Mouse (Mus musculus): ENCODE measurements around the gene Sf1. TPM values are rescaled to one million over a fixed set of nuclear protein-coding genes. Genes with fewer than 3 reads are reported as not detected.

Sf1 gene
- polyA plus RNA-seq, 1 experiment from 2014 or later, result 183 TPM

- H3K27ac ChIP-seq (ENCODE audit: low read depth, low read length), result peak overlapping the region; percentile 42; the same call in 1 of the 2 replicates
- no peaks in the 10 kb centered on the region for H3K36me3 ChIP-seq (ENCODE audit: control insufficient read depth, insufficient read depth, low read length)
- H3K27me3 ChIP-seq (ENCODE audit: control insufficient read depth, insufficient read depth, low read length), result peaks cover 3% of the 10 kb centered on the region
- H3K9me3 ChIP-seq (ENCODE audit: control insufficient read depth, low read length), result no peaks in the 10 kb centered on the region
- 1% methylated on average over 38 of the region's 39 CpGs for WGBS
- H3K4me2 ChIP-seq (replicated peaks; ENCODE audit: low read depth, low read length), result peak overlapping the region; percentile 100
- H3K4me1 ChIP-seq (ENCODE audit: control insufficient read depth, insufficient read depth, low read length), result peaks cover 30% of the 10 kb centered on the region; the same call in 1 of the 2 replicates
- H3K9ac ChIP-seq (ENCODE audit: low read depth, low read length), result peak overlapping the region; percentile 62; the same call in 1 of the 2 replicates
- H3K4me3 ChIP-seq (ENCODE audit: low read length), result peak overlapping the region; percentile 58
- peak; percentile 40 for ATAC-seq (ENCODE audit: low FRiP score, low TSS enrichment)
These were observed 35.2 kb downstream of the Sf1 start for GRCm38 (mm10) chr19:6398447-6399284.

GRCm38 (mm10) chr19:6399285-6400095 is 36.0 kb downstream of the Sf1 start, which contains the start of gene Rasgrp2:
TSS of gene Rasgrp2 (plus strand) at chr19:6399340.
- H3K4me3 ChIP-seq (ENCODE audit: low read length), result peak within 1 kb of the TSS; percentile 58
- 0 out of 2 replicates have a peak, but pooled peaks have one; percentile 6 for ATAC-seq (ENCODE audit: low FRiP score, low TSS enrichment)
- H3K27me3 ChIP-seq (ENCODE audit: control insufficient read depth, insufficient read depth, low read length), result peaks cover 6% of the 10 kb centered on the region
- H3K4me2 ChIP-seq (replicated peaks; ENCODE audit: low read depth, low read length), result peak within 1 kb of the TSS; percentile 100
- H3K4me1 ChIP-seq (ENCODE audit: control insufficient read depth, insufficient read depth, low read length), result peaks cover 30% of the 10 kb centered on the region; the same call in 1 of the 2 replicates
- no peaks in the 10 kb centered on the region for H3K36me3 ChIP-seq (ENCODE audit: control insufficient read depth, insufficient read depth, low read length)
- H3K9ac ChIP-seq (ENCODE audit: low read depth, low read length), result peak within 1 kb of the TSS; percentile 62
- H3K27ac ChIP-seq (ENCODE audit: low read depth, low read length), result peak within 1 kb of the TSS; percentile 42; the same call in 1 of the 2 replicates
- under 1% methylated on average over 78 of the region's 87 CpGs for WGBS
- H3K9me3 ChIP-seq (ENCODE audit: control insufficient read depth, low read length), result no peaks in the 10 kb centered on the region

GRCm38 (mm10) chr19:6400096-6401086 is 36.9 kb downstream of the Sf1 start:
- peaks cover 30% of the 10 kb centered on the region; the same call in 1 of the 2 replicates for H3K4me1 ChIP-seq (ENCODE audit: control insufficient read depth, insufficient read depth, low read length)
- H3K9me3 ChIP-seq (ENCODE audit: control insufficient read depth, low read length), result no peaks in the 10 kb centered on the region
- peak overlapping the region; percentile 100 for H3K4me2 ChIP-seq (replicated peaks; ENCODE audit: low read depth, low read length)
- H3K4me3 ChIP-seq (ENCODE audit: low read length), result peak overlapping the region; percentile 58
- peak overlapping the region; percentile 42; the same call in 1 of the 2 replicates for H3K27ac ChIP-seq (ENCODE audit: low read depth, low read length)
- H3K9ac ChIP-seq (ENCODE audit: low read depth, low read length), result peak overlapping the region; percentile 62; the same call in 1 of the 2 replicates
- WGBS, result 2% methylated on average over 29 of the region's 29 CpGs
- peak; percentile 1 for ATAC-seq (ENCODE audit: low FRiP score, low TSS enrichment)
- peaks cover 6% of the 10 kb centered on the region for H3K27me3 ChIP-seq (ENCODE audit: control insufficient read depth, insufficient read depth, low read length)
- H3K36me3 ChIP-seq (ENCODE audit: control insufficient read depth, insufficient read depth, low read length), result no peaks in the 10 kb centered on the region

- Histone ChIP-seq H3K4me1 (ENCODE audit: control insufficient read depth, insufficient read depth, low read length) (peaks cover 30% of the 10 kb centered on the region; the same call in 1 of the 2 replicates), H3K27ac (ENCODE audit: low read depth, low read length) (peak overlapping the region; percentile 57; the same call in 1 of the 2 replicates), H3K9me3 (ENCODE audit: control insufficient read depth, low read length) (no peaks in the 10 kb centered on the region), H3K4me2 (replicated peaks; ENCODE audit: low read depth, low read length) (peak overlapping the region; percentile 100), H3K36me3 (ENCODE audit: control insufficient read depth, insufficient read depth, low read length) (no peaks in the 10 kb centered on the region), H3K9ac (ENCODE audit: low read depth, low read length) (peak overlapping the region; percentile 44), H3K4me3 (ENCODE audit: low read length) (peak overlapping the region; percentile 58), H3K27me3 (ENCODE audit: control insufficient read depth, insufficient read depth, low read length) (peaks cover 6% of the 10 kb centered on the region)
- under 1% methylated on average over 29 of the region's 32 CpGs for WGBS
- peak; percentile 53 for ATAC-seq (ENCODE audit: low FRiP score, low TSS enrichment)
These were observed 37.8 kb downstream of the Sf1 start for GRCm38 (mm10) chr19:6401131-6401815.

GRCm38 (mm10) chr19:6401951-6402350 is 38.5 kb downstream of the Sf1 start:
- ATAC-seq (ENCODE audit: low FRiP score, low TSS enrichment), result 0 out of 2 replicates have a peak, but pooled peaks have one; percentile 3
- peak overlapping the region; percentile 44; the same call in 1 of the 2 replicates for H3K9ac ChIP-seq (ENCODE audit: low read depth, low read length)
- peak overlapping the region; percentile 100 for H3K4me2 ChIP-seq (replicated peaks; ENCODE audit: low read depth, low read length)
- H3K9me3 ChIP-seq (ENCODE audit: control insufficient read depth, low read length), result no peaks in the 10 kb centered on the region
- peaks cover 6% of the 10 kb centered on the region for H3K27me3 ChIP-seq (ENCODE audit: control insufficient read depth, insufficient read depth, low read length)
- WGBS, result 11% methylated on average over 9 of the region's 9 CpGs
- H3K36me3 ChIP-seq (ENCODE audit: control insufficient read depth, insufficient read depth, low read length), result no peaks in the 10 kb centered on the region
- peak overlapping the region; percentile 57; the same call in 1 of the 2 replicates for H3K27ac ChIP-seq (ENCODE audit: low read depth, low read length)
- H3K4me3 ChIP-seq (ENCODE audit: low read length), result peak overlapping the region; percentile 58
- H3K4me1 ChIP-seq (ENCODE audit: control insufficient read depth, insufficient read depth, low read length), result peaks cover 30% of the 10 kb centered on the region; the same call in 1 of the 2 replicates

DNA sequence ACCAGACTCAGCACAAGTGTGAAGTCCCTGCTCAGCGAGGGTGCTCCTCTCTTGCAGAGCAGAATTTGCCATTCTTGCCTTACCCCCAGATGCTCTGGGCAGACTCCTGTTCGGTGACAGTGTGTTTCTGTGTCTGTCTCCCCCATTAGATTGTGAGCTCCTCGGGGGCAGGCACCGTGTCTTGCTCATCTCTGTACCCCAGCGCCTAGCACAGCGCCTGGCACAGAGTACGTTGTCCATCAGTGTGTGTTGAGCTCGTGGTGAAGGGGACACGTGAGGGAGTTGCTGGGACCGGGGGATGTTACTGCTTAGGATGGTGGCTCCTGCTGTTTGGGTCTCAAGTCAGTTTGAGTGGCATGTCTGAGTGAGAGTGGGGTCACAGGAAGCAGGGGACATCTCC is 40.4 kb downstream of the Sf1 start:
- Histone ChIP-seq H3K9ac (ENCODE audit: low read depth, low read length) (no peak overlapping the region; the same call in 1 of the 2 replicates), H3K27me3 (ENCODE audit: control insufficient read depth, insufficient read depth, low read length) (peaks cover 6% of the 10 kb centered on the region), H3K9me3 (ENCODE audit: control insufficient read depth, low read length) (no peaks in the 10 kb centered on the region), H3K4me2 (replicated peaks; ENCODE audit: low read depth, low read length) (no peak overlapping the region), H3K4me1 (ENCODE audit: control insufficient read depth, insufficient read depth, low read length) (peaks cover 30% of the 10 kb centered on the region; the same call in 1 of the 2 replicates), H3K36me3 (ENCODE audit: control insufficient read depth, insufficient read depth, low read length) (no peaks in the 10 kb centered on the region), H3K27ac (ENCODE audit: low read depth, low read length) (no peak overlapping the region), H3K4me3 (ENCODE audit: low read length) (no peak overlapping the region)
- no peak for ATAC-seq (ENCODE audit: low FRiP score, low TSS enrichment)
- 78% methylated on average over 10 of the region's 10 CpGs for WGBS

- Histone ChIP-seq H3K9ac (ENCODE audit: low read depth, low read length) (no peak overlapping the region), H3K4me3 (ENCODE audit: low read length) (no peak overlapping the region), H3K9me3 (ENCODE audit: control insufficient read depth, low read length) (no peaks in the 10 kb centered on the region), H3K27ac (ENCODE audit: low read depth, low read length) (no peak overlapping the region), H3K27me3 (ENCODE audit: control insufficient read depth, insufficient read depth, low read length) (peaks cover 4% of the 10 kb centered on the region), H3K36me3 (ENCODE audit: control insufficient read depth, insufficient read depth, low read length) (no peaks in the 10 kb centered on the region), H3K4me1 (ENCODE audit: control insufficient read depth, insufficient read depth, low read length) (peaks cover 20% of the 10 kb centered on the region; the same call in 1 of the 2 replicates), H3K4me2 (replicated peaks; ENCODE audit: low read depth, low read length) (no peak overlapping the region)
- WGBS, result 80% methylated on average over 10 of the region's 10 CpGs
- no peak for ATAC-seq (ENCODE audit: low FRiP score, low TSS enrichment)
These were observed 41.9 kb downstream of the Sf1 start for GRCm38 (mm10) chr19:6405433-6405832.
